Mouse (Mus musculus) urinary bladder, adult 18-20 months (tissue): ENCODE results near the gene Morn3.

ENCODE experiments used
- DNase-seq, 2 experiments: peaks; one replicate each; pipeline ENCODE4 v3.0.0; 2022; ENCODE audit warnings: low spot score in 2 of 2, mixed read lengths in 2 of 2

Morn3 gene

GRCm38 (mm10) chr5:123023049-123023448 lies 23.8 kb downstream of the Morn3 start:
- no peak for DNase-seq

- no peak for DNase-seq
These were observed 25.4 kb downstream of the Morn3 start for GRCm38 (mm10) chr5:123021438-123021837.

- no peak for DNase-seq
These were observed 26.4 kb downstream of the Morn3 start for GRCm38 (mm10) chr5:123020426-123020825.

GRCm38 (mm10) chr5:123019336-123020016 lies 27.3 kb downstream of the Morn3 start:
- DNase-seq, result no peak

GRCm38 (mm10) chr5:123017504-123017903 lies 29.3 kb downstream of the Morn3 start:
- DNase-seq, result no peak

- DNase-seq, result no peak
These were observed 30.9 kb downstream of the Morn3 start for GRCm38 (mm10) chr5:123015915-123016314.

- peak; percentile 96 to 98 for DNase-seq
These were observed 31.8 kb downstream of the Morn3 start, which contains the start of gene Orai1 for GRCm38 (mm10) chr5:123014753-123015701. Orai1 (plus strand) TSS chr5:123015074.

- DNase-seq, result no peak
These were observed 33.1 kb downstream of the Morn3 start for GRCm38 (mm10) chr5:123013599-123014315.

GRCm38 (mm10) chr5:123011705-123012104 lies 35.1 kb downstream of the Morn3 start:
- no peak for DNase-seq

- DNase-seq, result no peak
These were observed 36.0 kb downstream of the Morn3 start for GRCm38 (mm10) chr5:123010806-123011205.

GRCm38 (mm10) chr5:123009873-123010272 lies 36.9 kb downstream of the Morn3 start:
- DNase-seq, result no peak

GRCm38 (mm10) chr5:123008877-123009493 lies 37.8 kb downstream of the Morn3 start:
- no peak for DNase-seq

- DNase-seq, result no peak
These were observed 40.9 kb downstream of the Morn3 start for GRCm38 (mm10) chr5:123005716-123006592.

GRCm38 (mm10) chr5:123000901-123001300 lies 45.9 kb downstream of the Morn3 start:
- DNase-seq, result no peak

GRCm38 (mm10) chr5:122997205-122998204 lies 49.3 kb downstream of the Morn3 start:
- no peak for DNase-seq

- DNase-seq, result no peak
These were observed 51.9 kb downstream of the Morn3 start for GRCm38 (mm10) chr5:122994910-122995309.

GRCm38 (mm10) chr5:122994303-122994846 lies 52.4 kb downstream of the Morn3 start:
- DNase-seq, result peak; percentile 78 to 83

- no peak for DNase-seq
These were observed 53.0 kb downstream of the Morn3 start for GRCm38 (mm10) chr5:122993811-122994210.
